Mouse (Mus musculus) adrenal gland, adult 2 months (tissue): ENCODE results near the gene Sat2. TPM values are rescaled to one million over a fixed set of nuclear protein-coding genes. Genes with fewer than 3 reads are reported as not detected.
A peak's percentile ranks its signal among the peaks of the same experiment; 100 is the strongest.

Experiments
- DNase-seq: peaks from one replicate; pipeline ENCODE4 v3.0.0; 2021
- polyA plus RNA-seq: library from polyadenylated mRNA; depleted of rRNA; stranded (reverse); fragments of >200 nt; gene quantifications from 2 replicates; pipeline ENCODE4 v1.2.3, GENCODE M21; 2012
- total RNA-seq, 2 experiments: library from RNA; stranded (reverse); gene quantifications; 2 replicates each; pipeline ENCODE4 v1.2.3; 2021

Gene Sat2
- total and polyA plus RNA-seq, 3 experiments = 3.2 to 11.9 (median 6.1) TPM

GRCm38 (mm10) chr11:69632284-69633089 is 10.7 kb downstream of the Sat2 start, which contains the start of gene Fxr2:
Fxr2 (plus strand) TSS chr11:69632990.
- DNase-seq = peak; percentile 100

- no peak for DNase-seq
Measured at GRCm38 (mm10) chr11:69633128-69633866, 11.5 kb downstream of the Sat2 start.

GRCm38 (mm10) chr11:69635471-69635870 is 13.6 kb downstream of the Sat2 start:
- no peak for DNase-seq

- DNase-seq = no peak
Measured at GRCm38 (mm10) chr11:69645860-69646259, 24.0 kb downstream of the Sat2 start.

GRCm38 (mm10) chr11:69653399-69653798 is 31.6 kb downstream of the Sat2 start:
- DNase-seq = no peak

- no peak for DNase-seq
Measured at GRCm38 (mm10) chr11:69654760-69655159, 32.9 kb downstream of the Sat2 start.

- peak; percentile 67 for DNase-seq
Measured at GRCm38 (mm10) chr11:69655264-69656064, 33.6 kb downstream of the Sat2 start, which contains the start of gene Sox15. Sox15 (plus strand) TSS chr11:69655314.

- no peak for DNase-seq
Measured at GRCm38 (mm10) chr11:69656065-69656455, 34.2 kb downstream of the Sat2 start.

GRCm38 (mm10) chr11:69656617-69657461 is 35.0 kb downstream of the Sat2 start:
- no peak for DNase-seq

- DNase-seq = no peak
Measured at GRCm38 (mm10) chr11:69657462-69657881, 35.6 kb downstream of the Sat2 start.

- DNase-seq = peak; percentile 83
Measured at GRCm38 (mm10) chr11:69661221-69661881, 39.5 kb downstream of the Sat2 start.

- DNase-seq = peak; percentile 96
Measured at GRCm38 (mm10) chr11:69662213-69662966, 40.6 kb downstream of the Sat2 start, which contains the start of gene Mpdu1. Mpdu1 (minus strand) TSS chr11:69662642.

- no peak for DNase-seq
Measured at GRCm38 (mm10) chr11:69662967-69663671, 41.3 kb downstream of the Sat2 start.

GRCm38 (mm10) chr11:69663795-69664194 is 42.0 kb downstream of the Sat2 start:
- peak; percentile 84 for DNase-seq

- no peak for DNase-seq
Measured at GRCm38 (mm10) chr11:69664841-69665240, 43.0 kb downstream of the Sat2 start.

- no peak for DNase-seq
Measured at GRCm38 (mm10) chr11:69665457-69665960, 43.7 kb downstream of the Sat2 start.

- peak; percentile 71 for DNase-seq
Measured at GRCm38 (mm10) chr11:69665961-69666664, 44.3 kb downstream of the Sat2 start, which contains the start of gene Cd68. Cd68 (minus strand) TSS chr11:69666153.

- DNase-seq = no peak
Measured at GRCm38 (mm10) chr11:69666665-69667005, 44.8 kb downstream of the Sat2 start.
